Mouse (Mus musculus) CH12.LX (cell line): ENCODE measurements around the gene Zkscan7. TPM values are rescaled to one million over a fixed set of nuclear protein-coding genes. Genes with fewer than 3 reads are reported as not detected.

Experiments
- DNase-seq: peaks from one replicate; pipeline ENCODE4 v3.0.0-alpha.2; 2013; ENCODE audit errors: extremely low read depth
- H3K27ac ChIP-seq: 2 replicates; pipeline ENCODE4 v1.5.1; 2012; ENCODE audit warnings: low read depth, mild to moderate bottlenecking, control low read depth, moderate library complexity; ENCODE audit not compliant: insufficient read depth
- H3K27me3 ChIP-seq: replicated peaks from 2 replicates; pipeline ENCODE3; 2012; ENCODE audit warnings: inconsistent platforms
- H3K36me3 ChIP-seq, 2 experiments: replicated peaks in 1 of 2; 2 replicates each; pipeline versions ENCODE3 to v1.6.1; 2012; ENCODE audit warnings: inconsistent platforms in 1 of 2, low read length in 1 of 2, mild to moderate bottlenecking in 1 of 2, mixed read lengths in 1 of 2, moderate library complexity in 1 of 2; ENCODE audit not compliant: control insufficient read depth in 1 of 2, insufficient read depth in 1 of 2
- H3K4me1 ChIP-seq, 2 experiments: 2 replicates each; pipeline ENCODE4 v1.6.1; 2012; ENCODE audit warnings: inconsistent platforms in 1 of 2, moderate library complexity in 1 of 2; ENCODE audit not compliant: insufficient read depth in 2 of 2, control insufficient read depth in 1 of 2
- H3K4me2 ChIP-seq: 2 replicates; pipeline ENCODE4 v1.6.1; 2012; ENCODE audit warnings: low read depth, mild to moderate bottlenecking, control low read depth; ENCODE audit not compliant: poor library complexity, insufficient read depth, severe bottlenecking
- H3K4me3 ChIP-seq, 3 experiments: fragments of 150-350 bp in 1 of 3; sonication (generic) in 1 of 3; replicated peaks in 1 of 3; 2 replicates each; pipeline versions ENCODE3 to v1.5.1; 2011 to 2012; ENCODE audit warnings: low read depth in 2 of 3, low read length in 2 of 3, mild to moderate bottlenecking in 2 of 3, moderate library complexity in 2 of 3, control low read depth in 1 of 3, improper control_type of control experiment in 1 of 3, inconsistent platforms in 1 of 3, mixed read lengths in 1 of 3; ENCODE audit not compliant: poor library complexity in 1 of 3
- H3K79me2 ChIP-seq: replicated peaks from 2 replicates; pipeline ENCODE4 v1.6.1; 2012; ENCODE audit warnings: mild to moderate bottlenecking, moderate library complexity; ENCODE audit not compliant: control insufficient read depth, poor library complexity, insufficient read depth, severe bottlenecking; ENCODE audit errors: extremely low read depth
- H3K9ac ChIP-seq: 2 replicates; pipeline ENCODE4 v1.6.1; 2012; ENCODE audit warnings: low read depth, mild to moderate bottlenecking, control low read depth, moderate library complexity; ENCODE audit not compliant: insufficient read depth
- H3K9me3 ChIP-seq: replicated peaks from 2 replicates; pipeline ENCODE3; 2012; ENCODE audit warnings: low read length, inconsistent platforms, mixed read lengths
- BHLHE40 ChIP-seq: IDR thresholded peaks from 2 replicates; pipeline ENCODE4 v1.6.1; 2011; ENCODE audit warnings: mild to moderate bottlenecking, low read depth, low read length, improper control_type of control experiment
- CHD1 ChIP-seq: IDR thresholded peaks from 2 replicates; pipeline ENCODE4 v1.6.1; 2012; ENCODE audit warnings: low read depth, low read length, improper control_type of control experiment, inconsistent platforms
- CHD2 ChIP-seq: IDR thresholded peaks from 2 replicates; pipeline ENCODE4 v1.6.1; 2011; ENCODE audit warnings: low read length, improper control_type of control experiment
- E2F4 ChIP-seq: IDR thresholded peaks from 2 replicates; pipeline ENCODE4 v1.6.1; 2011; ENCODE audit warnings: low read depth, low read length, improper control_type of control experiment; ENCODE audit not compliant: insufficient replicate concordance
- ELF1 ChIP-seq: IDR thresholded peaks from 2 replicates; pipeline ENCODE4 v1.6.1; 2014; ENCODE audit warnings: low read depth, mild to moderate bottlenecking, inconsistent platforms, low read length, improper control_type of control experiment
- EP300 ChIP-seq: IDR thresholded peaks from 2 replicates; pipeline ENCODE4 v1.6.1; 2011; ENCODE audit warnings: low read length, improper control_type of control experiment
- IRF4 ChIP-seq: IDR thresholded peaks from 2 replicates; pipeline ENCODE4 v1.6.1; 2014; ENCODE audit warnings: low read depth, mild to moderate bottlenecking, inconsistent platforms, low read length, improper control_type of control experiment
- JUND ChIP-seq: conservative IDR thresholded peaks from 2 replicates; pipeline ENCODE4 v1.6.1; 2011; ENCODE audit warnings: low read depth, low read length, improper control_type of control experiment
- KAT2A ChIP-seq: IDR thresholded peaks from 2 replicates; pipeline ENCODE4 v1.6.1; 2012; ENCODE audit warnings: low read length, improper control_type of control experiment, inconsistent platforms; ENCODE audit not compliant: insufficient replicate concordance
- MAX ChIP-seq: IDR thresholded peaks from 2 replicates; pipeline ENCODE4 v1.6.1; 2011; ENCODE audit warnings: low read length, improper control_type of control experiment
- MAZ ChIP-seq: IDR thresholded peaks from 2 replicates; pipeline ENCODE4 v1.6.1; 2012; ENCODE audit warnings: low read depth, mild to moderate bottlenecking, inconsistent platforms, low read length, improper control_type of control experiment, moderate library complexity
- MEF2A ChIP-seq: IDR thresholded peaks from 2 replicates; pipeline ENCODE4 v1.6.1; 2014; ENCODE audit warnings: low read depth, mild to moderate bottlenecking, inconsistent platforms, low read length, improper control_type of control experiment, borderline replicate concordance
- MXI1 ChIP-seq: IDR thresholded peaks from 2 replicates; pipeline ENCODE4 v1.6.1; 2011; ENCODE audit warnings: mild to moderate bottlenecking, low read depth, low read length, improper control_type of control experiment
- MYC ChIP-seq: IDR thresholded peaks from 2 replicates; pipeline ENCODE4 v1.6.1; 2011; ENCODE audit warnings: low read depth, mild to moderate bottlenecking, improper control_type of control experiment, low read length
- NELFE ChIP-seq: IDR thresholded peaks from 2 replicates; pipeline ENCODE4 v1.6.1; 2011; ENCODE audit warnings: low read depth, low read length, improper control_type of control experiment
- POLR2A ChIP-seq: IDR thresholded peaks from 2 replicates; pipeline ENCODE4 v1.6.1; 2011; ENCODE audit warnings: low read depth, mild to moderate bottlenecking, improper control_type of control experiment, low read length
- POLR2AphosphoS2 ChIP-seq: IDR thresholded peaks from 2 replicates; pipeline ENCODE4 v1.6.1; 2011; ENCODE audit warnings: low read depth, low read length, improper control_type of control experiment
- RCOR1 ChIP-seq: conservative IDR thresholded peaks from 2 replicates; pipeline ENCODE4 v1.6.1; 2012; ENCODE audit warnings: low read depth, mild to moderate bottlenecking, inconsistent platforms, low read length, improper control_type of control experiment
- SIN3A ChIP-seq: IDR thresholded peaks from 2 replicates; pipeline ENCODE4 v1.6.1; 2012; ENCODE audit warnings: low read length, improper control_type of control experiment, inconsistent platforms
- TCF12 ChIP-seq: IDR thresholded peaks from 2 replicates; pipeline ENCODE4 v1.6.1; 2014; ENCODE audit warnings: low read depth, mild to moderate bottlenecking, inconsistent platforms, low read length, improper control_type of control experiment
- USF1 ChIP-seq: IDR thresholded peaks from 2 replicates; pipeline ENCODE4 v1.6.1; 2014; ENCODE audit warnings: low read depth, mild to moderate bottlenecking, inconsistent platforms, low read length, improper control_type of control experiment
- USF2 ChIP-seq: conservative IDR thresholded peaks from 2 replicates; pipeline ENCODE4 v1.6.1; 2011; ENCODE audit warnings: low read depth, low read length, improper control_type of control experiment
- ZKSCAN1 ChIP-seq: IDR thresholded peaks from 2 replicates; pipeline ENCODE4 v1.6.1; 2012; ENCODE audit warnings: low read depth, inconsistent platforms, low read length, improper control_type of control experiment, borderline replicate concordance
- ZNF384 ChIP-seq: IDR thresholded peaks from 2 replicates; pipeline ENCODE4 v1.6.1; 2012; ENCODE audit warnings: low read depth, low read length, improper control_type of control experiment, inconsistent platforms
- dilution Hi-C: fragments of 300-500 bp; cut with MboI; formaldehyde crosslinking; loops from 2 replicates; pipeline ENCODE4 v1.14.3; 2020; ENCODE audit warnings: low sequenced_read_pairs; ENCODE audit not compliant: extremely low pct_unique_long_range_greater_than_20kb, extremely low pct_ligation_motif_present
- in situ Hi-C: fragments of 300-500 bp; cut with MboI; formaldehyde crosslinking; loops from 3 replicates; pipeline ENCODE4 v1.14.3; 2019; ENCODE audit warnings: low sequenced_read_pairs, low pct_ligation_motif_present, low pct_unique_long_range_greater_than_20kb, mixed read lengths
- polyA plus RNA-seq: library from polyadenylated mRNA; unstranded; fragments of >175 nt; gene quantifications from 2 replicates; pipeline ENCODE4 v1.2.1, GENCODE M21; 2012; ENCODE audit warnings: low read depth; ENCODE audit not compliant: insufficient read length
- total RNA-seq, 2 experiments: library from RNA; depleted of rRNA; stranded (reverse); fragments of 300-350 nt in 1 of 2; fragments of >200 nt in 1 of 2; gene quantifications; 2 replicates each; pipeline ENCODE4 v1.2.3; 2012 to 2014

The Zkscan7 gene
- 4.2 and 6.4 TPM in 2 replicates for total RNA-seq (2012; rRNA removed)
- 6.6 and 7.5 TPM in 2 replicates for total RNA-seq (2014; rRNA removed)
- 2.1 and 3.5 TPM in 2 replicates for polyA plus RNA-seq

- H3K27ac ChIP-seq: no peak within 1 kb of the TSS
- H3K9ac ChIP-seq: peak within 1 kb of the TSS; percentile 3; the same call in 1 of the 2 replicates
- H3K9me3 ChIP-seq: peaks cover 16% of the 10 kb centered on the region
- no peak for DNase-seq
- TF ChIP-seq E2F4 (no peak), USF2 (no peak), IRF4 (no peak), POLR2A (no peak), RCOR1 (no peak), CHD2 (no peak), MXI1 (no peak), MAZ (no peak)
- dilution Hi-C loops (no loop called here), in situ Hi-C loops (no loop called here)
- H3K4me2 ChIP-seq: peak within 1 kb of the TSS; percentile 61
- peaks cover 3 to 15% of the 10 kb centered on the region in 2 experiments; a peak in 3 of 4 replicates for H3K4me1 ChIP-seq
- H3K4me3 ChIP-seq: peak within 1 kb of the TSS; percentile 27 to 89 (median 80)
- H3K27me3 ChIP-seq: peaks cover 11% of the 10 kb centered on the region
- H3K79me2 ChIP-seq: no peaks in the 10 kb centered on the region
- H3K36me3 ChIP-seq: peaks cover 3 to 20% of the 10 kb centered on the region in 2 experiments
Observed at GRCm38 (mm10) chr9:122885385-122885784, at the start of gene Zkscan7. Zkscan7 (plus strand) TSS chr9:122885685.

GRCm38 (mm10) chr9:122836126-122836525, 49.4 kb upstream of the Zkscan7 start:
- no peak for TF ChIP-seq BHLHE40
- TF ChIP-seq EP300: no peak
- TF ChIP-seq USF2: no peak
- TF ChIP-seq MYC: no peak
- no peak for TF ChIP-seq IRF4
- TF ChIP-seq TCF12: no peak
- no peak for TF ChIP-seq MAZ
- TF ChIP-seq ELF1: no peak
- TF ChIP-seq CHD1: no peak
- no peak for TF ChIP-seq POLR2AphosphoS2
- H3K79me2 ChIP-seq: no peaks in the 10 kb centered on the region
- H3K27ac ChIP-seq: no peak overlapping the region
- H3K9ac ChIP-seq: no peak overlapping the region
- H3K4me1 ChIP-seq: no peaks in the 10 kb centered on the region
- in situ Hi-C loops (no loop called here), dilution Hi-C loops (no loop called here)
- no peak overlapping the region for H3K4me3 ChIP-seq
- DNase-seq: no peak
- H3K9me3 ChIP-seq: no peaks in the 10 kb centered on the region
- peaks cover 11 to 45% of the 10 kb centered on the region in 2 experiments for H3K36me3 ChIP-seq
- no peak overlapping the region for H3K4me2 ChIP-seq
- H3K27me3 ChIP-seq: no peaks in the 10 kb centered on the region

- Histone ChIP-seq H3K4me3 (no peak overlapping the region), H3K4me2 (no peak overlapping the region), H3K9me3 (no peaks in the 10 kb centered on the region), H3K9ac (no peak overlapping the region), H3K36me3 (peaks cover 11 to 43% of the 10 kb centered on the region in 2 experiments), H3K27me3 (no peaks in the 10 kb centered on the region), H3K27ac (no peak overlapping the region), H3K79me2 (no peaks in the 10 kb centered on the region), H3K4me1 (no peaks in the 10 kb centered on the region)
- TF ChIP-seq ZKSCAN1 (no peak), KAT2A (no peak), USF1 (no peak), SIN3A (no peak), MXI1 (no peak), BHLHE40 (no peak), POLR2A (no peak), ELF1 (no peak), MAX (no peak), RCOR1 (no peak), TCF12 (no peak), ZNF384 (no peak), CHD2 (no peak), JUND (no peak), MEF2A (no peak), MYC (no peak), NELFE (no peak)
- dilution Hi-C loops: no loop called here
- in situ Hi-C loops: no loop called here
- DNase-seq: no peak
Observed at GRCm38 (mm10) chr9:122836790-122837189, 48.7 kb upstream of the Zkscan7 start.
